Comparison of ENCODE assay signal across 32 mouse cellular contexts in the genomic region with DNA sequence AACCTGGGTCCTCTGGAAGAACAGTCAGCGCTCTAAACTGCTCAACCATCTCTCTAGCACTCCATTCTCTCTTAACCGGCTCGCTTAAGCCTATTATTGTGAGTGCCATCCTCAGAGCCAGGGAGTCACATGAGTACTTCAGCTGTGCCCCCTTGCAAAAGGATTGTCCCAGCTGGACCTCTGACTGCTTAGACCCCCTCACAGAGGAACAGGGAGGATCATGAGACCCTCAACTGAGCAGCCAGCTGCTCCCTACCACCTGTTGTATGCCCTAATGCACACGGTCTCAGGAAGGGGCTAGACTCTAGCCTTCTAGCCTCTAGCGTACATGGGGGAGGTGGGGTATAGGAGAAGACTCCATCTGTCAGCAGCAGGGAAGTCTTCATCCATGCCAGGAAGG. TPM values are rescaled to one million over a fixed set of nuclear protein-coding genes. Genes with fewer than 3 reads are reported as not detected.
"Had no signal": no experiment of that assay in that cellular context is flagged by ENCODE, and none has a peak within 500 bp of the region (broad histone marks: within the 10 kb centered on the region; RNA-seq: fewer than 3 reads in every experiment).

No protein-coding gene starts in this region.

- H3K36me3 ChIP-seq: heart, embryonic 13.5 days; heart, embryonic 15.5 days; hindbrain, embryonic 13.5 days; hindbrain, embryonic 15.5 days; kidney, embryonic 15.5 days; limb, embryonic 12.5 days had no signal

- H3K4me3 ChIP-seq: heart, adult 2 months; heart, embryonic 13.5 days; heart, embryonic 15.5 days; hindbrain, embryonic 13.5 days; hindbrain, embryonic 15.5 days; kidney, embryonic 15.5 days; limb, embryonic 12.5 days had no signal

- DNase-seq: gastrocnemius, postnatal 14 days; gastrocnemius, postnatal 36 days; heart, adult 11 months; heart, adult 2 months; heart, postnatal 14 days; heart, postnatal 36 days; kidney, adult 11 months; kidney, adult 2 months; kidney, adult 9 months; kidney, postnatal 14 days; kidney, postnatal 36 days; layer of hippocampus, adult 9-11 months; layer of hippocampus, postnatal 36 days; left cerebral cortex, postnatal 4 days; liver had no signal

- H3K4me1 ChIP-seq: hindbrain, embryonic 13.5 days had no signal

- H3K9me3 ChIP-seq: heart, embryonic 13.5 days; heart, embryonic 15.5 days; hindbrain, embryonic 13.5 days; hindbrain, embryonic 15.5 days; kidney, embryonic 15.5 days; limb, embryonic 12.5 days had no signal

- H3K27me3 ChIP-seq: hindbrain, embryonic 15.5 days; kidney, embryonic 15.5 days; limb, embryonic 12.5 days had no signal

- ATAC-seq: hindbrain, postnatal 0 days; intestine, embryonic 16.5 days had no signal

- H3K27ac ChIP-seq: heart, adult 2 months; heart, embryonic 13.5 days; heart, embryonic 15.5 days; hindbrain, embryonic 13.5 days; hindbrain, embryonic 15.5 days; hindbrain, postnatal 0 days; kidney, embryonic 15.5 days; kidney, postnatal 0 days; limb, embryonic 12.5 days had no signal

- H3K9ac ChIP-seq: heart, embryonic 13.5 days; heart, embryonic 15.5 days; hindbrain, embryonic 13.5 days; hindbrain, embryonic 15.5 days; kidney, embryonic 15.5 days; limb, embryonic 12.5 days had no signal

- H3K4me2 ChIP-seq: heart, embryonic 11.5 days; heart, embryonic 13.5 days; heart, embryonic 15.5 days; hindbrain, embryonic 13.5 days; hindbrain, embryonic 15.5 days; kidney, embryonic 15.5 days; limb, embryonic 12.5 days; liver, embryonic 11.5 days had no signal

RNA-seq across cellular contexts. Expression of gene Gucy2e, which starts 18.0 kb away (rescaled TPM):
- total RNA-seq: gastrocnemius, adult 18-20 months; gastrocnemius, adult 8-10 months; gastrocnemius, postnatal 14 days; gastrocnemius, postnatal 36 days; hematopoietic stem cell, adult 5-6 weeks had no signal
- polyA plus RNA-seq: hindbrain, embryonic 11.5 days; large intestine, adult 2 months; limb, embryonic 12.5 days had no signal

RNA-seq across cellular contexts. Expression of gene Alox8, which starts 57.2 kb away (rescaled TPM):
- total RNA-seq: gastrocnemius, adult 18-20 months; gastrocnemius, adult 8-10 months; gastrocnemius, postnatal 14 days; gastrocnemius, postnatal 36 days had no signal
- polyA plus RNA-seq: gonadal fat pad, adult 2 months; hindbrain, embryonic 11.5 days; large intestine, adult 2 months; limb, embryonic 12.5 days had no signal
